Comparison of ENCODE assay signal across 9 mouse cellular contexts in the genomic region with DNA sequence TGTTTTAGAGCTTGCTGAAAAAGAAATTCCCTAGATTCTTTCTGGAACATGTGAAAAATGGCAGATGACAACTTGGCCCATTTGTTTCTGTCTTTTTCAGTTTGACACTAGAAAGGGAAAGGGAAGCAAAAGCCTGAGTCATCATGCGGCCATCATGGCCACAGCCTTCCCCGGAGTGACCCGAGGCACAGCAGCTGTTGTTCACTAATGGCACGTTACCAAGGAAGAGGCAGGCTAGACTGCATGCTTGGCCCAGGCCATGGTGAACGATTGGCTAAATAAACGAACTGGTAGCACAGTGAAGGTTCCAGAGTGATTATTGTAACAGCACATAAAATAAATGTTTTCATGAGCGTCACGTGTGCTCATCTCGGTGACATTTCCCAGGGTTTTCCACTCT.
A peak's percentile ranks its signal among the peaks of the same experiment; 100 is the strongest.
DNase-seq lines count a peak whose midpoint lies in the region; ATAC-seq and TF ChIP-seq lines count a peak whose summit lies in the region.
"Had no signal": no experiment of that assay in that cellular context is flagged by ENCODE, and none has a peak within 500 bp of the region (broad histone marks: within the 10 kb centered on the region; RNA-seq: fewer than 3 reads in every experiment).

No protein-coding gene starts in this region.

- no peak for ATAC-seq in heart, embryonic 11.5 days (replicated peaks; ENCODE audit: insufficient number of reproducible peaks, low FRiP score, low TSS enrichment)
- peak; percentile 87 for ATAC-seq in lung, embryonic 15.5 days (ENCODE audit: borderline replicate concordance, extremely low read depth, low FRiP score, low TSS enrichment)
- ATAC-seq in inflammation-experienced regulatory T-cells, adult 6 months: no peak

- TF ChIP-seq EP300 in heart, adult 2 months (IDR thresholded peaks at IDR 0.05; ENCODE audit: insufficient read depth, low read depth, low read length): 0 out of 2 replicates have a peak, but pooled peaks have one; percentile 17
- TF ChIP-seq EP300 in CH12.LX (IDR thresholded peaks at IDR 0.05; ENCODE audit: low read length): no peak

- no peak for TF ChIP-seq POLR2A in heart, adult 2 months (IDR thresholded peaks at IDR 0.05; ENCODE audit: insufficient read depth, low read depth, low read length)
- no peak for TF ChIP-seq POLR2A in CH12.LX (IDR thresholded peaks at IDR 0.05; ENCODE audit: low read depth, low read length)

- 63% methylated on average over 9 of the region's 9 CpGs for WGBS in heart, adult 2 months
- 73% methylated on average over 9 of the region's 9 CpGs for WGBS in heart, embryonic 11.5 days (ENCODE audit: insufficient replicate concordance)
- 32% methylated on average over 9 of the region's 9 CpGs for WGBS in lung, embryonic 15.5 days

- no peak overlapping the region for H3K4me3 ChIP-seq in heart, adult 2 months
- no peak overlapping the region for H3K4me3 ChIP-seq in heart, embryonic 11.5 days (ENCODE audit: low read depth, low read length)
- H3K4me3 ChIP-seq in CH12.LX (replicated peaks in 1 of 3; ENCODE audit: low read depth in 2 of 3, low read length in 2 of 3, poor library complexity in 1 of 3): no peak overlapping the region
- H3K4me3 ChIP-seq in lung, embryonic 15.5 days: no peak overlapping the region
- H3K4me3 ChIP-seq: hindbrain, embryonic 15.5 days had no signal

- H3K9me3 ChIP-seq in heart, embryonic 11.5 days (replicated peaks; ENCODE audit: control insufficient read depth, low read length): no peaks in the 10 kb centered on the region
- H3K9me3 ChIP-seq in CH12.LX (replicated peaks; ENCODE audit: low read length): no peaks in the 10 kb centered on the region
- H3K9me3 ChIP-seq in lung, embryonic 15.5 days: no peaks in the 10 kb centered on the region
- H3K9me3 ChIP-seq: hindbrain, embryonic 15.5 days had no signal

- H3K27ac ChIP-seq in heart, adult 2 months: peak overlapping the region; percentile 15; the same call in 1 of the 2 replicates
- H3K27ac ChIP-seq in heart, embryonic 11.5 days (ENCODE audit: low read depth, low read length): no peak overlapping the region
- H3K27ac ChIP-seq in CH12.LX (ENCODE audit: insufficient read depth, low read depth): no peak overlapping the region
- H3K27ac ChIP-seq in lung, embryonic 15.5 days: peak overlapping the region; percentile 68
- H3K27ac ChIP-seq: hindbrain, embryonic 15.5 days had no signal

- no peak for TF ChIP-seq CTCF in heart, adult 2 months (IDR thresholded peaks at IDR 0.05)
- no peak for TF ChIP-seq CTCF in CH12.LX (conservative IDR thresholded peaks at IDR 0.05 in 1 of 2, IDR thresholded peaks at IDR 0.05 in 1 of 2; ENCODE audit: low read depth in 2 of 2, low read length in 2 of 2)

- peaks cover 8% of the 10 kb centered on the region for H3K4me1 ChIP-seq in heart, adult 2 months (ENCODE audit: control insufficient read depth, insufficient read depth, low read length)
- peaks cover 13% of the 10 kb centered on the region for H3K4me1 ChIP-seq in heart, embryonic 11.5 days (ENCODE audit: control insufficient read depth, insufficient read depth, low read length)
- peaks cover 6 to 22% of the 10 kb centered on the region in 2 experiments for H3K4me1 ChIP-seq in CH12.LX (ENCODE audit: control insufficient read depth in 1 of 2, insufficient read depth in 2 of 2)
- peaks cover 18% of the 10 kb centered on the region for H3K4me1 ChIP-seq in lung, embryonic 15.5 days

- H3K36me3 ChIP-seq in heart, adult 2 months (ENCODE audit: control insufficient read depth, insufficient read depth, low read length): no peaks in the 10 kb centered on the region
- no peaks in the 10 kb centered on the region for H3K36me3 ChIP-seq in heart, embryonic 11.5 days (ENCODE audit: control insufficient read depth, insufficient read depth, low read length)
- H3K36me3 ChIP-seq in CH12.LX (replicated peaks in 1 of 2; ENCODE audit: control insufficient read depth in 1 of 2, insufficient read depth in 1 of 2, low read length in 1 of 2): no peaks in the 10 kb centered on the region
- no peaks in the 10 kb centered on the region for H3K36me3 ChIP-seq in lung, embryonic 15.5 days
- H3K36me3 ChIP-seq: hindbrain, embryonic 15.5 days had no signal

- TF ChIP-seq RAD21 in CH12.LX (IDR thresholded peaks at IDR 0.05; ENCODE audit: low read depth, low read length): no peak

- no peaks in the 10 kb centered on the region for H3K79me2 ChIP-seq in heart, adult 2 months (replicated peaks; ENCODE audit: control insufficient read depth, insufficient read depth, low read length)
- no peaks in the 10 kb centered on the region for H3K79me2 ChIP-seq in CH12.LX (replicated peaks; ENCODE audit: control insufficient read depth, extremely low read depth, insufficient read depth, poor library complexity, severe bottlenecking)

- in situ Hi-C loops in CH12.LX (cut with MboI; ENCODE audit: low pct_ligation_motif_present, low pct_unique_long_range_greater_than_20kb, low sequenced_read_pairs): no loop called here

- no peak overlapping the region for H3K9ac ChIP-seq in heart, adult 2 months (ENCODE audit: low read depth, low read length)
- no peak overlapping the region for H3K9ac ChIP-seq in heart, embryonic 11.5 days (ENCODE audit: low read depth, low read length)
- H3K9ac ChIP-seq in CH12.LX (ENCODE audit: insufficient read depth, low read depth): no peak overlapping the region
- H3K9ac ChIP-seq in lung, embryonic 15.5 days: no peak overlapping the region
- H3K9ac ChIP-seq: hindbrain, embryonic 15.5 days had no signal

- no peaks in the 10 kb centered on the region for H3K27me3 ChIP-seq in heart, adult 2 months (ENCODE audit: control insufficient read depth, insufficient read depth, low read length)
- H3K27me3 ChIP-seq in heart, embryonic 11.5 days (ENCODE audit: control insufficient read depth, insufficient read depth, low read length): no peaks in the 10 kb centered on the region
- H3K27me3 ChIP-seq in CH12.LX (replicated peaks): no peaks in the 10 kb centered on the region
- H3K27me3 ChIP-seq in lung, embryonic 15.5 days: no peaks in the 10 kb centered on the region
- H3K27me3 ChIP-seq: hindbrain, embryonic 15.5 days had no signal

- no peak overlapping the region for H3K4me2 ChIP-seq in heart, embryonic 11.5 days
- H3K4me2 ChIP-seq in CH12.LX (ENCODE audit: insufficient read depth, low read depth, poor library complexity, severe bottlenecking): no peak overlapping the region
- H3K4me2 ChIP-seq in lung, embryonic 15.5 days: no peak overlapping the region
- H3K4me2 ChIP-seq: hindbrain, embryonic 15.5 days had no signal

- dilution Hi-C loops in CH12.LX (cut with MboI; ENCODE audit: extremely low pct_ligation_motif_present, extremely low pct_unique_long_range_greater_than_20kb, low sequenced_read_pairs): no loop called here

- intact Hi-C loops in heart, adult 2 months (cut with DNase I): no loop called here

- peak; percentile 40 to 53 for DNase-seq in heart, adult 2 months
- DNase-seq in CH12.LX (ENCODE audit: extremely low read depth): no peak
- peak; percentile 43 for DNase-seq in gastrocnemius, postnatal 25 days
- no peak for DNase-seq in spleen, postnatal 10 days (ENCODE audit: low spot score in 2 of 2)
- no peak for DNase-seq in urinary bladder, postnatal 10 days (ENCODE audit: low spot score)

TF ChIP-seq in CH12.LX, 34 proteins besides CTCF, POLR2A, EP300 and RAD21:
- TF ChIP-seq CHD2 (IDR thresholded peaks at IDR 0.05; ENCODE audit: low read length) (no peak), USF2 (conservative IDR thresholded peaks at IDR 0.05; ENCODE audit: low read depth, low read length) (no peak), JUN (IDR thresholded peaks at IDR 0.05; ENCODE audit: insufficient read depth, low read depth, low read length) (no peak), MAFK (IDR thresholded peaks at IDR 0.05; ENCODE audit: insufficient replicate concordance, low read length) (peak; percentile 11; the same call in 1 of the 2 replicates), BHLHE40 (IDR thresholded peaks at IDR 0.05; ENCODE audit: low read depth, low read length) (peak; percentile 41)

Comparison
In these comparisons a context has a peak if more than half of its experiments do, and no peak if none do; other contexts are left out.
1. H3K27ac ChIP-seq: peak in heart, adult 2 months (single experiment) and lung, embryonic 15.5 days (single experiment); none in heart, embryonic 11.5 days (single experiment) and CH12.LX (single experiment).
2. DNase-seq: peak in heart, adult 2 months (2 of 2) and gastrocnemius, postnatal 25 days (single experiment); none in CH12.LX (single experiment), spleen, postnatal 10 days (0 of 2) and urinary bladder, postnatal 10 days (single experiment).